Mouse (Mus musculus) forebrain, embryonic 14.5 days (tissue): ENCODE measurements around the gene Erf. TPM values are rescaled to one million over a fixed set of nuclear protein-coding genes. Genes with fewer than 3 reads are reported as not detected.

Source experiments
- ATAC-seq: fragments of 200-750 bp; cut with Nextera tagmentation; 2 replicates; pipeline ENCODE4 v1.8.0; 2017; ENCODE audit warnings: mild to moderate bottlenecking, moderate library complexity
- DNase-seq: peaks from one replicate; pipeline ENCODE4 v3.0.0-alpha.2; 2015; ENCODE audit warnings: low spot score
- H3K27ac ChIP-seq: fragments of 300-500 bp; sonication (generic); 2 replicates; pipeline ENCODE4 v1.5.1; 2014; ENCODE audit warnings: low read depth, mild to moderate bottlenecking, control low read depth, low read length, moderate library complexity
- H3K27me3 ChIP-seq: fragments of 300-500 bp; sonication (generic); replicated peaks from 2 replicates; pipeline ENCODE4 v1.6.1; 2014; ENCODE audit warnings: low read length, control low read depth, mixed read lengths; ENCODE audit not compliant: control insufficient read depth, insufficient read depth
- H3K36me3 ChIP-seq: fragments of 300-500 bp; sonication (generic); 2 replicates; pipeline ENCODE4 v1.6.1; 2014; ENCODE audit warnings: low read length, control low read depth; ENCODE audit not compliant: control insufficient read depth, insufficient read depth
- H3K4me1 ChIP-seq: fragments of 300-500 bp; sonication (generic); 2 replicates; pipeline ENCODE4 v1.6.1; 2014; ENCODE audit warnings: antibody characterized with exemption, low read length, control low read depth; ENCODE audit not compliant: control insufficient read depth, insufficient read depth
- H3K4me2 ChIP-seq: fragments of 300-500 bp; sonication (generic); 2 replicates; pipeline ENCODE4 v1.6.1; 2014; ENCODE audit warnings: mild to moderate bottlenecking, control low read depth, low read length
- H3K4me3 ChIP-seq: fragments of 300-500 bp; sonication (generic); 2 replicates; pipeline ENCODE4 v1.5.1; 2014; ENCODE audit warnings: low read depth, low read length, control low read depth
- H3K9ac ChIP-seq: fragments of 300-500 bp; sonication (generic); 2 replicates; pipeline ENCODE4 v1.6.1; 2014; ENCODE audit warnings: mild to moderate bottlenecking, low read length, control low read depth, moderate library complexity
- H3K9me3 ChIP-seq: fragments of 300-500 bp; sonication (generic); replicated peaks from 2 replicates; pipeline ENCODE4 v1.6.1; 2016; ENCODE audit warnings: low read length, control low read depth, mixed read lengths; ENCODE audit not compliant: control insufficient read depth
- WGBS: fragments of 180-500 bp; shearing (Covaris S2); extraction: QIAGEN DNeasy Blood & Tissue Kit; methylation state at CpG from one replicate; pipeline ENCODE4 v1.1.7; 2014; 5-methylcytosine and 5-hydroxymethylcytosine counted together
- polyA plus RNA-seq: library from polyadenylated mRNA; unstranded; fragments of >200 nt; fragmentation: Nextera tagmentation; extraction: Ambion mirVana; gene quantifications from 2 replicates; pipeline ENCODE4 v1.2.1, GENCODE M21; 2014

The Erf gene
- polyA plus RNA-seq, 1 experiment from 2014 or later = 8.2 TPM

DNA sequence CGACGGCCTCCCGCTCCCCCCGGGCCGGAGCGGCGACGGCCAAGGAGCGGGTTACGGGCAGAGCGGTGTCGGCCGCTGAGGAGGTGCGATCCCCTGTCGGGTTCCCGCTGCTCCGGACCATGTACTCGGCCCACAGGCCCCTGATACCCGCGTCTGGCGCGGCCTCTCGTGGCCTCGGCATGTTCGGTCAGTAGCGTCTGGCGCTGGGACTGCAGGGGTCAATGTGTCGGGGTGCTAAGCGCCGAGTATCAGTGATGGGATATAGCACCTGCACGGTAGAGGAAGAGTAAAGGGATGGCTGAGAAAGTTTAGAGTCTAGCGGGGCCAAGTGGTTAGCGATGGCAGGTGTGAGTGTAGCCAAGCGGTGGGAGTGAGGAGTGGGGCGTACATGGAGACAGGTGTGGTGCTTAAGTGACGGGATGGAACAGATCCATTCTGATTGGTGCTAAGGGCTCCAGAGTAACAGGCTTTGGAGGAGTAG, 32.2 kb upstream of the Erf start:
- Histone ChIP-seq H3K4me2 (peak overlapping the region; percentile 89), H3K4me1 (peaks cover 39% of the 10 kb centered on the region), H3K27me3 (no peaks in the 10 kb centered on the region), H3K9me3 (no peaks in the 10 kb centered on the region), H3K4me3 (peak overlapping the region; percentile 85), H3K36me3 (peaks cover 31% of the 10 kb centered on the region), H3K9ac (peak overlapping the region; percentile 88), H3K27ac (peak overlapping the region; percentile 98)
- DNase-seq = peak; percentile 59
- ATAC-seq = no peak
- under 1% methylated on average over 26 of the region's 36 CpGs for WGBS

- no peaks in the 10 kb centered on the region for H3K27me3 ChIP-seq
- H3K9ac ChIP-seq = peak overlapping the region; percentile 88
- 1% methylated on average over 52 of the region's 108 CpGs for WGBS
- peaks cover 23% of the 10 kb centered on the region for H3K36me3 ChIP-seq
- H3K9me3 ChIP-seq = no peaks in the 10 kb centered on the region
- H3K4me2 ChIP-seq = peak overlapping the region; percentile 89
- ATAC-seq (peak; percentile 70), DNase-seq (peak; percentile 98)
- peak overlapping the region; percentile 85 for H3K4me3 ChIP-seq
- peaks cover 44% of the 10 kb centered on the region for H3K4me1 ChIP-seq
- H3K27ac ChIP-seq = peak overlapping the region; percentile 99
Measured at GRCm38 (mm10) chr7:25281734-25282601, 31.4 kb upstream of the Erf start.

- 15% methylated on average over 12 of the region's 12 CpGs for WGBS
Measured at GRCm38 (mm10) chr7:25281166-25281733, 30.7 kb upstream of the Erf start.

DNA sequence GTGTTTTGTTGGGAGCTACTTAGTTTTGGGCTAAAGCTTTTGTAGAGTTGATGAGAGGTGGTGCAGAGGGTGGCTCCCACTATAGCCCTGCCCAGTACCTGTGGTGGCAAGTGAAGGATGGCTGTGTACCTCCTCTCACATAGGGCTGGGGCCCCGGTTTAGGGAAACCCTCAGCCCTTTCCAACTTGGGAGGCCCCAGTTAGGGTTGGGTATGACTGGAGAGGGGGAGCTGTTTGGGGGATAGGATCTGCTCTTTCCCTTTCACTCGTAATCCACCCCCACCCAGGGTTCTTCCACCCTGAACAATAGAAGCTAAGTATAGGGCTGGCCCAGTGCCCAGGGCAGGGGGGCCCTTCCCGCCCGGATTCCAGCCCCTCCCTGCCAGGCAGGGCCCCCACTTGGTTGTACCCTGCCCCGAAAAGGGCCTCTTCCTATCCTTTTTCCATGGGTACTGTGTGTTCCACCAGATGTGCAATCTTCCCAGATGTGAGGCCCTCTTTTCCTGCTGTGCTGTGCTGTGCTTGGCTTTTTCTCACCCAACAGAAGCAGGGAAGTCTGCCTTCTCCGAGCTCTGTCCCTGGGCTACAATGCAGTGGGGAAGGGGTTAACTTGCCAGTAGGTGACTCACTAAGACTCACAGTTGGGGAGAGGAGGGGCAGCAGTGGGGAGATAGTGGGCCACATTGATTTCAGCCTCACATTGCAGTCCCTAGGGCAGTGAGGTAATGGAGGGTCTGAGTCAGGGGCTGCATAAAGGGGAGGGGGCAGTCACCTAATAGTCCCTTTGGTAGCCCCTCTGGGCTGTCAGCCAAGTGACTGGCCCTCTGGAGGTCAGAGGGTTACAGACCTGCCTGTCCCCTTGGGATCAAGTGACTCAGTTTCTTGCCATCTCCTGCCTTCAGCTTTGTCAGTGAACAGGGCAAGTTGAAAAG, 29.6 kb upstream of the Erf start:
- DNase-seq = peak; percentile 75
- 0% methylated on average over 6 of the region's 6 CpGs for WGBS
- Histone ChIP-seq H3K4me2 (peak overlapping the region; percentile 89), H3K4me1 (peaks cover 44% of the 10 kb centered on the region), H3K9me3 (no peaks in the 10 kb centered on the region), H3K9ac (peak overlapping the region; percentile 83), H3K4me3 (peak overlapping the region; percentile 55), H3K27me3 (no peaks in the 10 kb centered on the region), H3K27ac (peak overlapping the region; percentile 99), H3K36me3 (peaks cover 5% of the 10 kb centered on the region)
- peak; percentile 1 for ATAC-seq

More at GRCm38 (mm10) chr7:25281166-25281733, 30.7 kb upstream of the Erf start:
- Histone ChIP-seq H3K4me3 (peak overlapping the region; percentile 85), H3K9ac (peak overlapping the region; percentile 44), H3K9me3 (no peaks in the 10 kb centered on the region), H3K27ac (peak overlapping the region; percentile 99), H3K27me3 (no peaks in the 10 kb centered on the region), H3K4me1 (peaks cover 44% of the 10 kb centered on the region), H3K36me3 (peaks cover 16% of the 10 kb centered on the region), H3K4me2 (peak overlapping the region; percentile 89)
- ATAC-seq = no peak
- DNase-seq = no peak

DNA sequence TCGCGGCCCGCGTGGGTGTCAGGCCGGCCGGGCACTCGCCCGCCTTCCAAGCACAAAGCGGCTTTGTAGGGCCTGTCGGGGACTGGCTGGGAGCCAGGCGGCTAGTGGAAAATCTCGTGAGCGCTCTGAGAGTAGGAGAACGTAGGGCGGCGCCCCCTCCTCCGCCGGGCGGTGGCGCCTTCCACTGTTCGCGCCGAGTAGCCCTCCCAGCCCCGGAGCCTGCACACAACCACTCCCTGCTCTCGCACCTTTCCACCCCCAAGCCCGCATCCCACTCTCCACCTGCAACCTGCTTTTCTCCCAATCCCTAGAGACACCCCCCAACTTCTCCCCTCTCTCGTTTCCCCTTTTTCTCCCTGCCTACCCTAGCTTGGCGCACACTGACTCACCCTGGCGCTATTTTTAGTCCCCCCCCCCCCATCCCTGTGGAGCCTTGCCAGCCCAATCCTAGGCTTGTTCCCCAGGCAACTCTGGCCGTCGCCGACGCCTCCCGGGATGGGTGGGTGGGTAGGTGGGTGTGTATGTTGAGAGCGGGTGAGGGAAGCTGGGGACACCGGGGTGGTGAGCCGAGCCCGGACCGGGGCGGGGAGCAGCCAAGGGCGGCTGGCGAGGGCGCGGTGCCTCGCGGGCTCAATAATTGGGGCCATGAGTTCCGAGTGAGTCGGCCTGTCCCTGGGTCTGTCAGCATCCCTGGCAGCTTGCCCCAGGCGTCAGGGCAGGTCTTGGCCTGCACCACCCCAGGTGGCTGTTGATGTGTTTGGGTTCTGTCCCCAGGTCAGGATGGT, 28.7 kb upstream of the Erf start:
- peak; percentile 60 for ATAC-seq
- WGBS = under 1% methylated on average over 43 of the region's 49 CpGs
- peak; percentile 96 for DNase-seq

GRCm38 (mm10) chr7:25278341-25279075, 27.9 kb upstream of the Erf start:
- peak overlapping the region; percentile 99 for H3K27ac ChIP-seq
- peak overlapping the region; percentile 83 for H3K9ac ChIP-seq
- H3K9me3 ChIP-seq = no peaks in the 10 kb centered on the region
- peak overlapping the region; percentile 89 for H3K4me2 ChIP-seq
- under 1% methylated on average over 51 of the region's 60 CpGs for whole genome bisulfite sequencing
- peak overlapping the region; percentile 55 for H3K4me3 ChIP-seq
- peak; percentile 77 for ATAC-seq
- peaks cover 13% of the 10 kb centered on the region for H3K36me3 ChIP-seq
- no peaks in the 10 kb centered on the region for H3K27me3 ChIP-seq
- peak; percentile 96 for DNase-seq
- peaks cover 33% of the 10 kb centered on the region for H3K4me1 ChIP-seq

More for the DNA sequence above, 28.7 kb upstream of the Erf start:
- Histone ChIP-seq H3K4me2 (peak overlapping the region; percentile 89), H3K27ac (peak overlapping the region; percentile 99), H3K9ac (peak overlapping the region; percentile 83), H3K4me1 (peaks cover 40% of the 10 kb centered on the region), H3K4me3 (peak overlapping the region; percentile 55), H3K9me3 (no peaks in the 10 kb centered on the region), H3K27me3 (no peaks in the 10 kb centered on the region), H3K36me3 (peaks cover 5% of the 10 kb centered on the region; the same call in 1 of the 2 replicates)

DNA sequence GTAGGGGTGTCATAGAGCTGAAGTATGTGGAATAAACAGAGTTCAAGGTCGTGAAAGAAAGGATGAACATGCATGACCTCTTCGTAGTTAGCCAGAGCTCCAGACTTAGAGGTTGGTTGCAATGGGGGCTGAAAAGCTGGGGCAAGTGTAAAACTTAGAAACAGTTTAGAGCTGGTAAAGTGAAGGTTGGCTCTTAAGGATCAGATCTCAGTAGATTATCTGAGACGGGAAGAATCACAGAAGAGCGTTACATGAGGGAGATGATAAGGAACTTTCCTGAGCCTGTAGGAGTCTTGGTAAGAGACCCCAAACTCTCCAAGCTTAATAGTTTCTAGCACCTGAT, 27.4 kb upstream of the Erf start:
- Histone ChIP-seq H3K4me3 (peak overlapping the region; percentile 55), H3K9ac (peak overlapping the region; percentile 83), H3K4me2 (peak overlapping the region; percentile 89), H3K4me1 (peaks cover 32% of the 10 kb centered on the region), H3K27me3 (no peaks in the 10 kb centered on the region), H3K9me3 (no peaks in the 10 kb centered on the region), H3K27ac (peak overlapping the region; percentile 99), H3K36me3 (peaks cover 17% of the 10 kb centered on the region)
- DNase-seq (no peak), ATAC-seq (no peak)
- 16% methylated on average over 4 of the region's 4 CpGs for WGBS
